Comparison of ENCODE assay signal across 8 mouse cellular contexts in the genomic region with DNA sequence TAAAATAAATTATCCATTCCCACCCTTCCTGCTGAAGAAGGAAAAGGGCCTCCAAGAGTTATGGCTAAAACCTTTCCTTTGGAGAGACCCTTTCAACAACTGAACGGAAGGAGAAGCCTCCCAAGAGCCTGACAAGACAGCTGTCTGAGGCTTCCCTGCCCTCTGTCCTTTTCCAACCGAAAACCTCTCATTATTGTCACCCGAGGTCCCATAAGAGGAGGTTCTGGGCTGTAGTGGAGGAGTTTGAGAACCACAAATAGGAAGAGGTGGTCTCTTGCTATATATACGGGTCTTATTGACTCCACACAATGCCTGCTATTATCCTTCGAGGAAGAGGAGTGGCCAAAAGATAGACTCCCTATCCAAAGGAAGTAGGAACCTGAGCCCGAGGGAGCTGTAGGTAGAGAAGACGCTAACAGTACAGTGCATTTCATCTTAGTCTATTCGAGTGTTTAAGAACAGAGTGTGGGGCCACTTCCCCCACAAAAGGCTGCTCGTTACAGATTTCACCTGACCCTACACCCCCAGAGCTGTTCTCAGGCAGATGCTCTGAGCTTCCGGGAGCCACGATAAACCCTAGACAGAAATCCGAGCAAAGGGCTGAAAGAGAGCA. TPM values are rescaled to one million over a fixed set of nuclear protein-coding genes. Genes with fewer than 3 reads are reported as not detected.
DNase-seq lines count a peak whose midpoint lies in the region; ATAC-seq and TF ChIP-seq lines count a peak whose summit lies in the region.

No protein-coding gene starts in this region.

- no peaks in the 10 kb centered on the region for H3K36me3 ChIP-seq in kidney, embryonic 16.5 days (ENCODE audit: insufficient read depth, low read length)
- no peaks in the 10 kb centered on the region for H3K36me3 ChIP-seq in hindbrain, embryonic 15.5 days
- H3K36me3 ChIP-seq in midbrain, embryonic 14.5 days (ENCODE audit: control insufficient read depth, insufficient read depth, low read length): no peaks in the 10 kb centered on the region

- no peak for ATAC-seq in kidney, embryonic 16.5 days (ENCODE audit: low FRiP score, low TSS enrichment)
- ATAC-seq in hindbrain, embryonic 15.5 days (ENCODE audit: low FRiP score, low read depth): no peak
- ATAC-seq in midbrain, embryonic 14.5 days (ENCODE audit: low FRiP score, low TSS enrichment): no peak

- peak overlapping the region; percentile 63 for H3K4me2 ChIP-seq in kidney, embryonic 16.5 days (replicated peaks; ENCODE audit: low read depth, low read length)
- peak overlapping the region; percentile 53 for H3K4me2 ChIP-seq in hindbrain, embryonic 15.5 days
- peak overlapping the region; percentile 41 for H3K4me2 ChIP-seq in midbrain, embryonic 14.5 days (ENCODE audit: low read length)

- H3K27ac ChIP-seq in kidney, embryonic 16.5 days (ENCODE audit: low read length): no peak overlapping the region
- H3K27ac ChIP-seq in bone marrow, adult 2 months (ENCODE audit: control insufficient read depth, insufficient read depth, low read depth, low read length, poor library complexity): peak overlapping the region; percentile 22; the same call in 1 of the 2 replicates
- H3K27ac ChIP-seq in hindbrain, embryonic 15.5 days (replicated peaks): no peak overlapping the region
- no peak overlapping the region for H3K27ac ChIP-seq in midbrain, embryonic 14.5 days (replicated peaks; ENCODE audit: low read depth, low read length)

- no peak for TF ChIP-seq POLR2A in bone marrow, adult 2 months (IDR thresholded peaks at IDR 0.05; ENCODE audit: borderline replicate concordance, control insufficient read depth, low read depth, low read length)

- no peak for TF ChIP-seq CTCF in bone marrow, adult 2 months (IDR thresholded peaks at IDR 0.05; ENCODE audit: control insufficient read depth, insufficient read depth, low read length)

- no peak for DNase-seq in kidney, adult 18-20 months
- no peak for DNase-seq in midbrain, embryonic 14.5 days
- DNase-seq in ovary, adult 18-20 months (ENCODE audit: low spot score): no peak
- no peak for DNase-seq in layer of hippocampus, adult 9-11 months
- DNase-seq in right cerebral cortex, adult 2 months (ENCODE audit: low spot score in 2 of 2): no peak

- H3K9me3 ChIP-seq in kidney, embryonic 16.5 days (ENCODE audit: low read length): no peaks in the 10 kb centered on the region
- H3K9me3 ChIP-seq in hindbrain, embryonic 15.5 days: no peaks in the 10 kb centered on the region
- no peaks in the 10 kb centered on the region for H3K9me3 ChIP-seq in midbrain, embryonic 14.5 days (ENCODE audit: control insufficient read depth, low read length)

- peaks cover 70% of the 10 kb centered on the region for H3K27me3 ChIP-seq in kidney, embryonic 16.5 days (ENCODE audit: insufficient read depth, low read length)
- peaks cover 87% of the 10 kb centered on the region for H3K27me3 ChIP-seq in hindbrain, embryonic 15.5 days
- H3K27me3 ChIP-seq in midbrain, embryonic 14.5 days (ENCODE audit: control insufficient read depth, insufficient read depth, low read length): peaks cover 78% of the 10 kb centered on the region

- H3K9ac ChIP-seq in kidney, embryonic 16.5 days (replicated peaks; ENCODE audit: low read length): peak overlapping the region; percentile 33; the same call in 1 of the 2 replicates
- peak overlapping the region; percentile 30; the same call in 1 of the 2 replicates for H3K9ac ChIP-seq in hindbrain, embryonic 15.5 days
- H3K9ac ChIP-seq in midbrain, embryonic 14.5 days (replicated peaks; ENCODE audit: low read length): 0 out of 2 replicates have a peak overlapping the region, but pooled peaks have one; percentile 17

- H3K4me3 ChIP-seq in kidney, embryonic 16.5 days (ENCODE audit: low read length): peak overlapping the region; percentile 43
- H3K4me3 ChIP-seq in bone marrow, adult 2 months (replicated peaks; ENCODE audit: control insufficient read depth, low read depth, low read length): peak overlapping the region; percentile 65
- H3K4me3 ChIP-seq in hindbrain, embryonic 15.5 days: peak overlapping the region; percentile 32; the same call in 1 of the 2 replicates
- peak overlapping the region; percentile 24; the same call in 1 of the 2 replicates for H3K4me3 ChIP-seq in midbrain, embryonic 14.5 days (replicated peaks; ENCODE audit: low read depth, low read length)

- peaks cover 29% of the 10 kb centered on the region for H3K4me1 ChIP-seq in kidney, embryonic 16.5 days (ENCODE audit: insufficient read depth, low read length)
- no peaks in the 10 kb centered on the region; the same call in 1 of the 2 replicates for H3K4me1 ChIP-seq in bone marrow, adult 2 months (ENCODE audit: control insufficient read depth, insufficient read depth, low read length)
- peaks cover 20% of the 10 kb centered on the region for H3K4me1 ChIP-seq in hindbrain, embryonic 15.5 days (replicated peaks)
- peaks cover 18% of the 10 kb centered on the region for H3K4me1 ChIP-seq in midbrain, embryonic 14.5 days (ENCODE audit: control insufficient read depth, insufficient read depth, low read length)

- 6% methylated on average over 12 of the region's 12 CpGs for WGBS in kidney, embryonic 16.5 days
- WGBS in bone marrow, adult 2 months: 8% methylated on average over 12 of the region's 12 CpGs
- WGBS in hindbrain, embryonic 15.5 days: 6% methylated on average over 12 of the region's 12 CpGs
- WGBS in midbrain, embryonic 14.5 days: 8% methylated on average over 12 of the region's 12 CpGs

RNA-seq across cellular contexts. Expression of a gene that starts 6.0 kb away (rescaled TPM):
- polyA plus RNA-seq in kidney, embryonic 16.5 days (2015; fragmentation: Nextera tagmentation; extraction: Ambion mirVana): 0.17 TPM in 1 of 2 replicates, not detected in the other
- polyA plus RNA-seq in bone marrow, adult 2 months (2011; ENCODE audit: insufficient read depth, insufficient read length, low replicate concordance, missing spikeins): 1.1 and 1.4 TPM in 2 replicates
- not detected in 2 replicates for polyA plus RNA-seq in hindbrain, embryonic 15.5 days (2015; fragmentation: Nextera tagmentation; extraction: Ambion mirVana)
- polyA plus RNA-seq in midbrain, embryonic 14.5 days (2014; fragmentation: Nextera tagmentation; extraction: Ambion mirVana): not detected in 2 replicates

RNA-seq across cellular contexts. Expression of a gene that starts 8.9 kb away (rescaled TPM):
- 56.3 and 59.5 TPM in 2 replicates for polyA plus RNA-seq in kidney, embryonic 16.5 days (2015; fragmentation: Nextera tagmentation; extraction: Ambion mirVana)
- 11.0 and 19.8 TPM in 2 replicates for polyA plus RNA-seq in bone marrow, adult 2 months (2011; ENCODE audit: insufficient read depth, insufficient read length, low replicate concordance, missing spikeins)
- polyA plus RNA-seq in hindbrain, embryonic 15.5 days (2015; fragmentation: Nextera tagmentation; extraction: Ambion mirVana): 100.0 and 107 TPM in 2 replicates
- polyA plus RNA-seq in midbrain, embryonic 14.5 days (2014; fragmentation: Nextera tagmentation; extraction: Ambion mirVana): 57.5 and 63.3 TPM in 2 replicates

RNA-seq across cellular contexts. Expression of a gene that starts 17.7 kb away (rescaled TPM):
- polyA plus RNA-seq in kidney, embryonic 16.5 days (2015; fragmentation: Nextera tagmentation; extraction: Ambion mirVana): not detected in 2 replicates
- not detected in 2 replicates for polyA plus RNA-seq in bone marrow, adult 2 months (2011; ENCODE audit: insufficient read depth, insufficient read length, low replicate concordance, missing spikeins)
- polyA plus RNA-seq in hindbrain, embryonic 15.5 days (2015; fragmentation: Nextera tagmentation; extraction: Ambion mirVana): 1.9 and 2.5 TPM in 2 replicates
- polyA plus RNA-seq in midbrain, embryonic 14.5 days (2014; fragmentation: Nextera tagmentation; extraction: Ambion mirVana): 1.3 and 4.1 TPM in 2 replicates

RNA-seq across cellular contexts. Expression of a gene that starts 37.4 kb away (rescaled TPM):
- 2.6 and 3.3 TPM in 2 replicates for polyA plus RNA-seq in kidney, embryonic 16.5 days (2015; fragmentation: Nextera tagmentation; extraction: Ambion mirVana)
- polyA plus RNA-seq in bone marrow, adult 2 months (2011; ENCODE audit: insufficient read depth, insufficient read length, low replicate concordance, missing spikeins): 0.25 TPM in 1 of 2 replicates, not detected in the other
- polyA plus RNA-seq in hindbrain, embryonic 15.5 days (2015; fragmentation: Nextera tagmentation; extraction: Ambion mirVana): 0.34 and 0.48 TPM in 2 replicates
- 0.57 and 0.66 TPM in 2 replicates for polyA plus RNA-seq in midbrain, embryonic 14.5 days (2014; fragmentation: Nextera tagmentation; extraction: Ambion mirVana)

RNA-seq across cellular contexts. Expression of a gene that starts 43.9 kb away (rescaled TPM):
- 36.6 and 39.1 TPM in 2 replicates for polyA plus RNA-seq in kidney, embryonic 16.5 days (2015; fragmentation: Nextera tagmentation; extraction: Ambion mirVana)
- polyA plus RNA-seq in bone marrow, adult 2 months (2011; ENCODE audit: insufficient read depth, insufficient read length, low replicate concordance, missing spikeins): 0.74 TPM in 1 of 2 replicates, not detected in the other
- polyA plus RNA-seq in hindbrain, embryonic 15.5 days (2015; fragmentation: Nextera tagmentation; extraction: Ambion mirVana): 5.7 TPM in 2 replicates
- 1.7 and 3.8 TPM in 2 replicates for polyA plus RNA-seq in midbrain, embryonic 14.5 days (2014; fragmentation: Nextera tagmentation; extraction: Ambion mirVana)
